Mouse (Mus musculus): Measurements from ENCODE around the gene Prl4a1.
"Not testable (repeated sequence)": the region's sequence is repeated elsewhere in the genome, so short reads cannot be mapped to it uniquely, and the experiment has no call there.

Prl4a1 gene

GRCm38 (mm10) chr13:28015912-28016311 is at the start of gene Prl4a1:
Gene Prl4a1, plus strand, starts transcription at chr13:28016212.
- DNase-seq (ENCODE audit: low read depth, low spot score), result no peak

GRCm38 (mm10) chr13:27972931-27973330 is 43.1 kb upstream of the Prl4a1 start:
- no peak for DNase-seq (ENCODE audit: low read depth, low spot score)

GRCm38 (mm10) chr13:27974281-27974680 is 41.7 kb upstream of the Prl4a1 start:
- DNase-seq (ENCODE audit: low read depth, low spot score), result not testable (repeated sequence)

GRCm38 (mm10) chr13:27977646-27978045 is 38.4 kb upstream of the Prl4a1 start:
- no peak for DNase-seq (ENCODE audit: low read depth, low spot score)

GRCm38 (mm10) chr13:27996557-27996956 is 19.5 kb upstream of the Prl4a1 start:
- not testable (repeated sequence) for DNase-seq (ENCODE audit: low read depth, low spot score)

- no peak for DNase-seq (ENCODE audit: low read depth, low spot score)
Measured at GRCm38 (mm10) chr13:28029330-28029729, 13.3 kb downstream of the Prl4a1 start.

- DNase-seq (ENCODE audit: low read depth, low spot score), result no peak
Measured at GRCm38 (mm10) chr13:28069315-28069714, 53.3 kb downstream of the Prl4a1 start.

Measured in R1 (cell line).